Mouse (Mus musculus): ENCODE data around the gene Kif1b.

The Kif1b gene

DNA sequence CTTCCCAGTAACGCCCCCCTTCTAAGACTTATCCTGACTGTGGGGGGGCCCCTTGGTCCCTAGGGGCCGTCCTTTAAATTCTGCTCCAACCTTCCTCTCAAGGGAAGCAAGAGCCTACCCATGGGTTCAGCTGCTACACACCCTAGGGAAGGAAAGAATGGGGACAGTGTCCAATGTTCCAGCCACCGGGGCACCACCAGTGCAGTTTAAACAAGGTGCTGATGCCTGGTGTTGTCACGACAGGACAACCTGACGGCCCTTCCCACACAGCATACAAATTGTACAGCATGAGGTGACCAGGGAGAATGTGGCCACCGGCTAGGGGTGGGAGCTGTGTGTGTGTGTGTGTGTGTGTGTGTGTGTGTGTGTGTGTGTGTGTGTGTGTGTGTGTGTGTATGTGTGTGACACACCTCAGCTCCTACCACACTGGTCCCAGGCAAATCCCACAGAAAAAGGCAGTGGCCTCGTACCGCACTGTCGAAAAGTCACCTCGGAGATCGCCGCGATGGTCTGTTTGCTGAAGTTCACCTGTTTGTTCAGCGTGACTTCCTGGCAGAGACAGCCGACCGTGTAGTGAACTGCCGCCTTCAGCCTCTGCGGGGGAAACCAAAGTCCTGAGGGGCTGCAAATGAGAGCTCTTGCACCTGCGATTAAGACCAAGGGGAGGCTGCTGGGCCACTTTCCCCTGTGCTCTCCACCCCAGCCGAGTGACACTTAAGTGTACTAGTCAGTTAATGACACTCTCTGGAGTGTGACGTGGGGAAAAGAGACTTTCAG is 175.5 kb downstream of the Kif1b start:
- no peak for DNase-seq

- no peak for DNase-seq
Observed at GRCm38 (mm10) chr4:149131021-149131752, 176.3 kb downstream of the Kif1b start.

DNA sequence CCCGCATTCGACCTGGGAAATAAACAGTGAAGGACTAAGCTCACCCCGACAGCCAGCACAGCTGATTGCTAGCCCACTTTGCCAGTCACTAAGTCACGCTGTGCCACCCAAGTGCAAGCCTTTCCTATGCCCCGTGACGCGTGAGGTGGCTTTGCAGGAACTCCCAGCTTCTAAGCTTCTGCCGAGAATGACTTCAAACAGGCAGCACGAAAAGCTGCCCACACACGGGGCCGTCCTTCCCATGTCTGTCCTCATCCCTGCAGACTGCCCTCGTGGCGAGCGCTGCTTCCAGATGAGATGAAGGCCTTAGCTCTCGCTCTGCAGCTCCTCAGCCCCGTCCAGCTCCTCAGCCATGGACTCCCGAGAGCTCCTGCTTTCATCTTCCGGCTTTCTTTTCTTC is 179.0 kb downstream of the Kif1b start:
- DNase-seq: no peak

GRCm38 (mm10) chr4:149126663-149127062 is 180.8 kb downstream of the Kif1b start, which contains the start of gene Cort:
TSS of gene Cort (minus strand) at chr4:149126763.
- DNase-seq: no peak
